Mouse (Mus musculus): ENCODE data around the gene Arhgap17.
A peak's percentile ranks its signal among the peaks of the same experiment; 100 is the strongest.

Arhgap17 gene

GRCm38 (mm10) chr7:123368778-123369746 is 653 bp downstream of the Arhgap17 start:
- DNase-seq (ENCODE audit: low spot score): peak; percentile 58

DNA sequence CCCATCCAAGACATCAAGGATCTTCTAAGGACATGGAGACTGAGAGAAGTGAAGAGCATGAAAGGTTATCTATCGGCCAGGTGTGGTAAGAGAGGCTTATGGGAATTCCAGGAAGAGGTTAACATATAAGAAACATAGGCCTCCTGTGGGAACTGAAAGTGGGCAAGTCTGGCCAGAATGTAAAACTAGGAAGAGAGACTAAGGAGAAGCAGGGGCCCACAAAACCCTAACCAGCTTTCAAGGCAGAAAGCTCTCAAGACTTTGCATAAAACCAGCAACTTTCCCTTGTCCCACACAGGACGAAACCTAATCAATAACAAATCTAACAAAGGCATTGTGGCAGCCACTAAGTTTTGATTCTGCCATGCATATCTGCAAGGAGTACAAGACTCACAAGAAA is 1.5 kb downstream of the Arhgap17 start:
- no peak for DNase-seq (ENCODE audit: low spot score)

- no peak for DNase-seq (ENCODE audit: low spot score)
Measured at GRCm38 (mm10) chr7:123367218-123368150, 2.2 kb downstream of the Arhgap17 start.

- no peak for DNase-seq (ENCODE audit: low spot score)
Measured at GRCm38 (mm10) chr7:123366806-123367205, 2.9 kb downstream of the Arhgap17 start.

GRCm38 (mm10) chr7:123365876-123366741 is 3.6 kb downstream of the Arhgap17 start:
- no peak for DNase-seq (ENCODE audit: low spot score)

GRCm38 (mm10) chr7:123363971-123364370 is 5.7 kb downstream of the Arhgap17 start:
- no peak for DNase-seq (ENCODE audit: low spot score)

DNA sequence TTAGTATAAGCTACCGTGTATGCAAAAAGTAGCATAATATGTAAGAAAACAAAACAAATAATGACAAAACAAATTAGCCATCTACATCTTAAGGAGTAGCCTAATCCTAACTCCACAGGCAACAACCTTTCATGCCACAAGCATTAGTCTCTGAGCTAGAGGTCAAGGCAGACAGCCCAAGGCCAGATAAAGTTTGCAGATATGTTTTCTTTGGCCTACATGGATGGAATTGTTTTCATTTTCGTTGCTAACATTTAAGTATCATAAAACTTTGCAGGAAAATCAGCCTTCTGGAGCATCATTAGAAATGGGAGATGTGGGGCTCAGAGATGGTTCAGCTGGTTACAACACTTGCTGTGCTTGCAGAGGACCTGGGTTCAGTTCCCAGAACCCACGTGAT is 6.9 kb downstream of the Arhgap17 start:
- DNase-seq (ENCODE audit: low spot score): no peak

- DNase-seq (ENCODE audit: low spot score): no peak
Measured at GRCm38 (mm10) chr7:123361229-123361980, 8.3 kb downstream of the Arhgap17 start.

- no peak for DNase-seq (ENCODE audit: low spot score)
Measured at GRCm38 (mm10) chr7:123360185-123360584, 9.5 kb downstream of the Arhgap17 start.

DNA sequence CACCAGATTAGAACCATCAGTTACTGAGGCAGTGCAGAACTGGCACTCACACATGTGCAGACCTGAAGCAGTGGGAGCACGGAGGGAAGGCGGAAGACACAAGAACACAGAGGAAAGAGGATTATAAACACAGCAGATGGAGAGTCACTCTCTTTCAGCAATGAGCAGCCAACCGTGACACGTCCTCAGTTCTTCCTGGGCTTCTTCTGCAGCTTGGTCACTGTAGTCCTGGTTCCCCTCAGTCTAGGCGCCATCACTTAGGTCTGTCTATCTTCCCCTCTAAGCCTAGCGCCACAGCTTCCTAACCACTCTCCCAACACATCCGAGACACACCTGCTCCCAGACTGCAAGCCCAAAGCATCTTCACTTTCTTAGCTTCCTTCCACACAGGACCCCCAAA is 10.6 kb downstream of the Arhgap17 start:
- DNase-seq (ENCODE audit: low spot score): no peak

- no peak for DNase-seq (ENCODE audit: low spot score)
Measured at GRCm38 (mm10) chr7:123356158-123356557, 13.6 kb downstream of the Arhgap17 start.

DNA sequence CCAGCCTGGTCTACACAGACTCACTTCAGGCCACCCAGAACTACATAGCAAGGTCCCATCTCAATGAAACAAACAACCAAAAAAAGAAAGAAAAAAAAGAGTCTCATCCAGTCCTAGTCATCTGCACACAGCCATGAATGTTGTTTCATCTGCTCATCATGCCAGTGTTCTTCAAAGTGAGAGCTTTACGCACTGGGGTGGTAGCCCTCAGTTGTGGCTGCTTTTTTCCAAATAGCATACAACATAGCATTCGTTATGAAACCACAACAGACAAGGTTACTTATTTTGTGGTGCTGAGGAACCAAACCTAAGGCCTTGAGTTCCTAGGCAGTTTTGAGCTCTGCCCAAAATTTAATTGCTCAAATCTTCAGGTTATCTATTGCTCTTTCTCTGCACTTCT is 14.9 kb downstream of the Arhgap17 start:
- no peak for DNase-seq (ENCODE audit: low spot score)

- DNase-seq (ENCODE audit: low spot score): no peak
Measured at GRCm38 (mm10) chr7:123354392-123354791, 15.3 kb downstream of the Arhgap17 start.

GRCm38 (mm10) chr7:123353879-123354278 is 15.8 kb downstream of the Arhgap17 start:
- no peak for DNase-seq (ENCODE audit: low spot score)

DNA sequence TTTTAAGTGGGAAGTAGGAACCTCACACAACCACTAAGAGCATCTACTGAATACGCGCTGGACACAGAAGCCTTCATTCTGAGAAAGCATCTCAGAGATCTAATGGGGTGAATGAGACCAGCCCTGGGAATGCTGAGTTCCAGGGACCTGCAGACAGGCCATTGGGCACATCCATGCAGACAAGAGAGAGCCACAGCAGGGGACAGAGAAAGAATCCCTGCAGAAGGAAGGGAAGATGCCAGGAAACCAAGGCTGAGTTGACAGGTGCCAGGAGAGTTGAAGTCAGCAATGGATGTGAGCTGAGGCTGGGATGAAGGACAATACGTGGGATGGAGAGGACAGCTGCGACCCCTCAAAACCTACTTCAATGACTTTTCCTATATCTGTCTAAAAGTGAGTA is 16.6 kb downstream of the Arhgap17 start:
- no peak for DNase-seq (ENCODE audit: low spot score)

- DNase-seq (ENCODE audit: low spot score): no peak
Measured at GRCm38 (mm10) chr7:123350243-123350642, 19.5 kb downstream of the Arhgap17 start.

GRCm38 (mm10) chr7:123349813-123350212 is 19.9 kb downstream of the Arhgap17 start:
- no peak for DNase-seq (ENCODE audit: low spot score)

- DNase-seq (ENCODE audit: low spot score): no peak
Measured at GRCm38 (mm10) chr7:123346631-123347290, 23.0 kb downstream of the Arhgap17 start.

DNA sequence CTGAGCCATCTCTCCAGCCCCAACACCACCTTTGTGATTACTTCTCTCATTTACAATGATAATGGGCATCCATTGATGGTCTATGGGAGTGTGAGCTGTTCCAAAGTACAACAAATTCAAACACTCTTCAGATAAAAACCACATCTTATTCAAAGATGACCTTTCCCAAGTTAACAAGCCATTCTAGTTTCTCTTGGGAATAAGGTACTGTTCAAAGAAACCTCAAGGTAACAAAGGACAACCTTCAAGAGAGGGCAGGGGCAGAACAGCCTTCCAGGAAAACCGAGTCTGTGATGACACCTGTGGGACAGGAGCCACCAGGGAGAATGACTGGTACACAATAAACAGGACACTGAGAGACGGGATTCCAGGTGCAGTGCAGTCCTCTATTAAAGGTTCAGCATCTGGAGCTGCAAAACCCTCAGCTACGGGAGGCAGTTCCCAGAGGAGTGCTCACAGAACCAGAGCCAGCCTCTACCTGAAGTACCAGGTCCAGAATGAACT is 24.6 kb downstream of the Arhgap17 start:
- no peak for DNase-seq (ENCODE audit: low spot score)
